Mouse (Mus musculus): ENCODE measurements around the gene Msantd2.

Msantd2 gene

GRCm38 (mm10) chr9:37504348-37504747 lies 15.2 kb downstream of the Msantd2 start:
- no peak for DNase-seq (ENCODE audit: low spot score in 2 of 2)

- DNase-seq (ENCODE audit: low spot score in 2 of 2): no peak
These were observed 16.9 kb downstream of the Msantd2 start for GRCm38 (mm10) chr9:37506023-37506422.

DNA sequence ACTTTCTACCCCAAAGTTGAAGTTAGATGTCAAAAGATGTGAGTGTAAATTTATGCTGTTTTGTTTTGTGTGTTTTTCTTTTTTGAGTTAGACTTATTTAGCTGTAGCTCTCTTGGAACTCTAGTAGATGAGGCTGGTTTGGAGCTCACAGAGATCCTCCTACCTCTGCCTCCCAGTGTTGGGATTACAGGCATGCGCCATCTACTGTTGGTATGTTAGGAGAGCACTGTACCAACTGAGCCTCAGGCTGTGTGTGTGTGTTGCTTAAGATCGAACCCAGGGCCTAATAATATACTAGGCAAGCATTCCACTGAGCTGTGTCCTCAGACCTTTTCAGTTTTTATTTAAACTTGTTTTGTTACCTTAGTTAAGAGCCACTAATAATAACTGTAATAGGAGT lies 23.0 kb downstream of the Msantd2 start:
- DNase-seq (ENCODE audit: low spot score in 2 of 2): no peak

DNA sequence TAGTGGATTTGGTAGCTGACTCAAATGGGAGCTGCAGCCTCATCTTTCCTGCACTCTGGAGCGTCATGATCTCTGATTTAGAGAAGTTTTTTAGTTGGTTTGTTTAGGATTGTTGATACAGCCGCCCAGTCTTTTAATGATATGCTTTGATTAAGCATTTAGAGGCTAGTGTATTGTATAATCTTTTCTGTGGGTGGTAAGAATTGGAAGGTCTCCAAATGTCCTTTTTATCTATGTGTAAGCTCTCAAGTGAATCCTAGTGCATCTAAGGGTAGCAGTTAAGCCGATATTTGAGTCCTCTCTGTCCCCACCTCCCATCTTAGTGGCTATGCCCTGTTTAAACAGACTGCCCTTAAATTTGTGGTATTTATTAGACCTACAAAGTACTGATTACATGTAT lies 25.3 kb downstream of the Msantd2 start:
- DNase-seq (ENCODE audit: low spot score in 2 of 2): no peak

DNA sequence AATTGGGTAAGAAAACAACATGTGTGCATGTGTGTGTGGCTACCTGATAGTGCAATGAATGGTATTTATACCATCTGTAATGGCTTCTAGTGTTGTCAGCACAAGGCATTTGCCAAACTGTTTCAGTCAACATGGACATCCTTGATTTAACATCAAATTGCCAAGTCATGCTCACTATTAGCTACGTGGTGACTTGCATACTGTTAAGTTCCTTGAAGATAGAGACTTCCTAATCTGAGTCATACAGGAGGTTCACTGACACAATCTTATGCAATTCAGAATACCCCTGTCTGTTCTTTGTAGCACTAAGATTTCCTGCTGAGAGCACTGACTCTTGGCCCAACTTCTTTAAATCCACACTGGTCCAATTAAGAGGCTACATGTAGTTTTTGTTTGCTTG lies 28.3 kb downstream of the Msantd2 start:
- no peak for DNase-seq (ENCODE audit: low spot score in 2 of 2)

DNA sequence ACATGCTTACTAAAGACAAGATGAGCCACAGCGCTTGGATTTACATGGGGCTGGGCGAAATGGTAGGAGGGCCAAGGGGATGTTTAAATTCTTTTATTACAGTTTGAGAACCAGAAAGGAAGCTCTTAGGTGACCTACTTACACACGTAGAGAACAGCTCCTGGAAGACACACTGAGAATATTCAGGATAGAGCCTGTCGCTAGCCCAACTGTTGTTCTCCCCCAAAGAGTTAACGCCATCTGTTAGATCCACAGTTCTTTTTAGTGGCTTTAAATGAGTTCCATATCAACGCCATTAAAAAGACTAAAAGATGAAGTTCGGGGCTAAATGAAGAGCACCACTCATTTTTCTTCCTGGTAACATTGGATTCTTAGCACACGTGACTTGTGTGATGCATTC lies 29.9 kb downstream of the Msantd2 start:
- no peak for DNase-seq (ENCODE audit: low spot score in 2 of 2)

DNA sequence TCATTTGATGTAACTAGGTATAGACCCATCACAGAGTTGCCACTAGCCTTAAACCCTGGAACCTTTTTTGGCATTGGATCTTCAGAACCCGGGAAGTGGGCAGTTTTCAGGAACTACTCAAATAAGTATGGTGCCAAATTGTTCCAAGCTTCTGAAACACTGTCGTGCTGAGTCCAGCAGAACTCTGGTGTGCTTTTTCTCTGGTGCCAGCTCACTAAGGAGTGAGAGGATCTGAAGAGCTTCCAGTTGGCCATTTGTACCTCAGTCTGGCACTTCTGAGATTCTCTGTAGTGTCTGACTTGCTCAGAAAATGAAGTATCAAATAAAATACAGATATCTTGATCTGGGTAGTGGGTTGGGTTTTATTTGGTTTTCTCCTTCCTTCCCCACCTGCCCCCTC lies 30.9 kb downstream of the Msantd2 start:
- DNase-seq (ENCODE audit: low spot score in 2 of 2): no peak

GRCm38 (mm10) chr9:37525461-37525860 lies 36.3 kb downstream of the Msantd2 start:
- DNase-seq (ENCODE audit: low spot score in 2 of 2): no peak

DNA sequence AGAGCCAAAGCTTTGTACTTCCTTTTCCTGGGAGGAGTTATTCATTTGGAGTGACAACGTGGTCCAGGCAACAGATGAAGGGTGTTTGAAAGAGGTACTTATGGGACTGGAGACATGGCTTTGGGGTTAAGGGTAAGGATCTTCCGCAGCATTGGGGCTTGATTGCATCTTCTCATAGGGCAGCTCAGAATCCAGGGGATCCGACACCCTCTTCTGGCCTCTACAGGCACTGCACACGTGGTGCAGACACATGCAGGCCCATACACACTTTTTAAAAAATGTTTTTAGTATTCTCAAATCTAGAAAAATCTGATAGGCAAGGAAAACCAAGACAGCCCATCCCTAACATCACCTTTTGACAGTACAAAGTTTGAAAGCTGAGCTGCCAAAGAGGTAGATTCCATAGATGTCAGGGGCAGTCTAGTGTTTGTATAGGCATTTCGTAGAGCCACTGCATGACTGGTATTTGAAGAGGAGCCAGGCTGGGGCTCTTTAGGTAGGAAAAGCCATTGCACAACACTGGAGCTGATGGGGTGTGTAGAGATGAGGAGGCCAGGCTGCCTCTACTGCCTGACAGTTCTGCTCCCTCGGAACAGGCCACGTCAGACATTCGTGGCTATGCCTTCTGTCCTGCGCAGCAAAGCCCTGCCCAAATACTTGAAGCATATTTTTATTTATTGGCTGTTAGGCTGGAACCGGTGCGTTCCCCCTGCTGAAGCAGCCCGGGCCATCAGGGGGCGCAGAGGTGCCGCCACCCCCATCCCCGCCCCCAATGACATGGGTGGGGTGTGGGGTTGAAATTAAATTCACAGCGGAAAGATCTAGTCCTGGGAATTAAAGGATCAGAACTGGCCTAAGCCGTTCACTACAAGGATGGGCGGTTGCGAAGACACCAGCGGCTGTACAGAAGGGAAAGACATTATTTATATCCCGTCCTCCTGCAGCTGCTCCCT lies 37.6 kb downstream of the Msantd2 start:
- DNase-seq (ENCODE audit: low spot score in 2 of 2): no peak

GRCm38 (mm10) chr9:37527396-37528224 lies 38.5 kb downstream of the Msantd2 start, which contains the start of gene Esam:
Gene Esam (plus strand): TSS chr9:37528078.
- DNase-seq (ENCODE audit: low spot score in 2 of 2): no peak

GRCm38 (mm10) chr9:37528225-37528970 lies 39.3 kb downstream of the Msantd2 start:
- no peak for DNase-seq (ENCODE audit: low spot score in 2 of 2)

DNA sequence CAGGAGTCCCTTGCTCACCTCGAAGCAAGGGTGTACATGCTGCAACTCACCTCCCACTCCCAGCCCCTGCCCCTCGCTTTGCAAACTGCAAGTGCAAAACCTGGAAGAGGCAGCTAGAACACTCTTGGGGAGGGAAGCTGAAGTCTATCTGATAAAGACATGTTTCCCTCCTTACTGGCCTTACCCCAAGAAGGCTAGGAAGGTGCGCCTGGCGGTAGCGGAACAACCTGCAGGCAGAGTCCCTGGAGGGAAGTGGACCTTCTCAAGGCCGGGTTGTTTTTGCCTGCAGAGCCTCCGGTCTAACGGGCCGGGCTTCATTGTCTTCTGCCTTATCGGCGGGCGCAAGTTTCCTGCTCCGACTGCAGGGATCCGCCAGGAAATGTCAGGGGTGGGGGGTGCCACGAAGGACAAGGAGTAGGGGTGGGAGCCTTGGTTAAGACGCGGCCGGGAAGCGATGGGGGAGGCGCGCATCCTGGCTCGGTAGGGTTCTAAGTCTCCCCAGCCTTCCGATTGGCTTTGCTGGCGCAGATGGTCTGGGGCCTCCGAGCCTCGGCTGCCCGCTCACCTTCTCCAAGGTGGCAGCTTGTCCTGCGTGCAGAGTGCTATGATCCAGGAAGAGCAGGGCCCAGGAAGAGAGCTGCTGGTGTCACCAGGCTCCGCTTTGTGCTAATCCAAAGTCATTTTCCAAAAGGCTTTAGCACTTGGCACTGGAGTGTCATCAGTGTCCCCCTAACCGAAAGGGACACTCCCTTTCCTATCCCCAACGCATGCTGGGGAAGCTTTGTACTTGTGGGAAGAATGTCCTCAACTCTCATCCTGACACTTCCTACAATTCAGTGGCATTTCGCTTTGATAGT lies 41.1 kb downstream of the Msantd2 start:
- no peak for DNase-seq (ENCODE audit: low spot score in 2 of 2)

DNA sequence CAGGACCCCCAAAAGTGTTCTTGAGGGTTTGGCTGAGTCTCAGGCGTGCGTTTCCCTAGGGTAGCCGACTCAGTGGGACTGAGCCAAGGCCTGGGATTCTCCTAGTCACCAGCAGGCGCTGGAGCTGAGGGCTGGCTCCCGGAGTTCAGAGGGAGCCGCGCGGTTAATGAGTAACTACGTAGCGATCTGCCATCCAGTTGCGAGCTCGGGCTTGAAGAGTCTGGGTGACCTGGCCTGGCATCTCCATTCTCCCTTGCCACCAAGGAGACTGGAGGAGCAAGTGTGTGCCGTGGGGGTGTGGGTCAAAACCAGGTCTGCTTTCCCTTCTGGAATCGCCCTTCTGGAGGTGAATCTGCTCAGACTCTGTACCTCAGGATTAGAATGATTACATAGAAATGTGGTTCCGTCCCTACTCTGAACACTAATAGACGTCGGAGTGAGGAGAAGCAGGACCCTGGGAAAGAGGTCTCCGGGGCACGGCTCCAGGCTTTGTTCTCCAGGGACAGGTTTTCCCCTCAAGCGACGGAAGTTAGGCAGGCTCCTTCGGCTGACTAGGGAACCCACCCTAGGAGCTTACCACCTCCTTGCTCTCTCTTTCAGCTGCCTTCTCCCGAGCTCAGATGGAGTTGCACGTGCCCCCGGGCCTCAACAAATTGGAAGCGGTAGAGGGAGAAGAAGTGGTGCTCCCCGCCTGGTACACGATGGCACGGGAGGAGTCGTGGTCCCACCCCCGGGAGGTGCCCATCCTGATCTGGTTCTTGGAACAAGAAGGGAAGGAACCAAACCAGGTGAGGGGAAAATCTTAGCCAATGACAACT lies 42.0 kb downstream of the Msantd2 start:
- DNase-seq (ENCODE audit: low spot score in 2 of 2): no peak

DNA sequence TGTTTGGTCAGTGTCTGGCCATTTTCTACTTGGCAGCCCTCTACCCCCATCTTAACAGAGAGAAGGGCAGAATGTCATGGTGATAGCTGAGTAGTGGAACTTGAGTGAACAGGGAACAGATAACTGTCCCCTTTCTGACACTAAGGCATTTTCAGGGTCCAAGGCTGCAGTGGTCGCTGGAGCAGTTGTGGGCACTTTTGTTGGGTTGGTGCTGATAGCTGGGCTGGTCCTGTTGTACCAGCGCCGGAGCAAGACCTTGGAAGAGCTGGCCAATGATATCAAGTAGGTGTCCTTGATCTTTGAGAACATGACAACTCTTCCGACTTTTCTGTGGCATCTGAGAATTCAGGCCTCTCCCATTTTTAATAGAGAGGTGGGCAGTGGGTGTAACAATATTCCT lies 47.7 kb downstream of the Msantd2 start:
- DNase-seq (ENCODE audit: low spot score in 2 of 2): no peak

GRCm38 (mm10) chr9:37537658-37538250 lies 48.6 kb downstream of the Msantd2 start:
- no peak for DNase-seq (ENCODE audit: low spot score in 2 of 2)

GRCm38 (mm10) chr9:37539170-37540025 lies 50.3 kb downstream of the Msantd2 start, which contains the start of gene Vsig2:
Gene Vsig2 (plus strand): TSS chr9:37539255.
- peak in 1 of 2 experiments; percentile 20 for DNase-seq (ENCODE audit: low spot score in 2 of 2)

- DNase-seq (ENCODE audit: low spot score in 2 of 2): peak in 1 of 2 experiments; percentile 10
These were observed 51.1 kb downstream of the Msantd2 start for GRCm38 (mm10) chr9:37540226-37540625.

- no peak for DNase-seq (ENCODE audit: low spot score in 2 of 2)
These were observed 51.8 kb downstream of the Msantd2 start for GRCm38 (mm10) chr9:37540701-37541575.

Data from frontal cortex, postnatal 25 days (tissue).